Mouse (Mus musculus): ENCODE measurements at regions not wholly inside any gene's neighbourhood (a gene's known extent, or its start where the extent isn't known, plus 50 kb on each side); places are given as distances from the start of the nearest gene placed in this dataset.

DNA sequence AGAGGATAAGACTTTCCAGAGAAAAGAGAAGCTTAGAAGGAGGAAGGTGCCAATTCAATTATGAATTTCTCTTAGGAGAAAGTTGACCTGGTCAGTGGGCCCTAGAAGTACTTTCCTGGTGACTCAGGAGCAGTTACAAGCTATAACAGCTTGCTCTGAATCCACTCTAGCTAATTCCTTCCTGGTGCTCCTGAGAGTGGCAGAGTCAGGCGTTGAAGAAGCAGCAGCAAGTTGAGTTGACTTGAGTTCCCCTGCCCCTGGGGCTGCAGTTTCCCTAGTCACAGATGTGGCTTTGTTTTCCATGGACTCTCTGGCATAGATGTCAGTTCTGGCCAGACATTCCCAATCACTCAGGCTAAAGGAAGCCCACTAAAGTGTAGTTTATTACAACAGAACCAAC is 85.9 kb downstream of the Osr1 start:
- Histone ChIP-seq H3K4me1 (ENCODE audit: control insufficient read depth, insufficient read depth, low read length) (no peaks in the 10 kb centered on the region), H3K4me3 (ENCODE audit: insufficient read depth, low read length) (no peak overlapping the region), H3K27ac (ENCODE audit: insufficient read depth, low read length) (no peak overlapping the region)
- TF ChIP-seq CTCF (IDR thresholded peaks at IDR 0.05; ENCODE audit: borderline replicate concordance, insufficient read depth, low read length): no peak
- no peak for TF ChIP-seq POLR2A (IDR thresholded peaks at IDR 0.05; ENCODE audit: low read depth, low read length)

- Histone ChIP-seq H3K4me3 (ENCODE audit: insufficient read depth, low read length) (no peak overlapping the region), H3K4me1 (ENCODE audit: control insufficient read depth, insufficient read depth, low read length) (no peaks in the 10 kb centered on the region), H3K27ac (ENCODE audit: insufficient read depth, low read length) (no peak overlapping the region)
- TF ChIP-seq POLR2A (IDR thresholded peaks at IDR 0.05; ENCODE audit: low read depth, low read length): no peak
- no peak for TF ChIP-seq CTCF (IDR thresholded peaks at IDR 0.05; ENCODE audit: borderline replicate concordance, insufficient read depth, low read length)
Observed at GRCm38 (mm10) chr12:9656324-9656723, 86.4 kb downstream of the Osr1 start.

DNA sequence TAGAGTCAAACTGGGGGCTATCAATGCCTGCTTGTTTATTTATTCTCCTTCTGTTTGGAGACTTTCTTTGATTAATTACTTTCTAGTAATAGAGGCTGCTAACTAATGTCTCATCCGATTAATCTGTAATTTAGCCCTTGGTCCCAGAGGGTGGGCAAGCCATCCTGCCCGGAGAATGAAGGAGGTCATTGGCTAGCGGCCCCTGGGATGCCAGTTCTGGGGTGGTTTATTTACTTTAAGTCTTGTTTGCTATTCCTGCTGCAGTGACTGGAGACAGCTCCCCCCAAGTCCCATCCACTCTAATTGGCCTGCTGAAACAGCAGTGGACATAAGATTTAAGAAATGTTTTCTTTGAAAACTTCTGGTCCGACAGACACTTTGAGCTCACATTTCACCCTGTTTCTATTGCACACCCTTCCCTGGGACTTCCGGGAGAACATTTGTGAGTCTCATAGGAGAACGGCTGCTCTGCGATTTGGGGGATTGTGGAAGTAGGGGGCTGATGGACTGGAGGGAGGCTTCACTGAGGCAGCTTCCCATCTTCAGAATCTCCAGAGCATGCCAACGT is 87.4 kb downstream of the Osr1 start:
- Histone ChIP-seq H3K27ac (ENCODE audit: insufficient read depth, low read length) (no peak overlapping the region), H3K4me3 (ENCODE audit: insufficient read depth, low read length) (no peak overlapping the region)
- no peak for TF ChIP-seq CTCF (IDR thresholded peaks at IDR 0.05; ENCODE audit: borderline replicate concordance, insufficient read depth, low read length)
- no peak for TF ChIP-seq POLR2A (IDR thresholded peaks at IDR 0.05; ENCODE audit: low read depth, low read length)

DNA sequence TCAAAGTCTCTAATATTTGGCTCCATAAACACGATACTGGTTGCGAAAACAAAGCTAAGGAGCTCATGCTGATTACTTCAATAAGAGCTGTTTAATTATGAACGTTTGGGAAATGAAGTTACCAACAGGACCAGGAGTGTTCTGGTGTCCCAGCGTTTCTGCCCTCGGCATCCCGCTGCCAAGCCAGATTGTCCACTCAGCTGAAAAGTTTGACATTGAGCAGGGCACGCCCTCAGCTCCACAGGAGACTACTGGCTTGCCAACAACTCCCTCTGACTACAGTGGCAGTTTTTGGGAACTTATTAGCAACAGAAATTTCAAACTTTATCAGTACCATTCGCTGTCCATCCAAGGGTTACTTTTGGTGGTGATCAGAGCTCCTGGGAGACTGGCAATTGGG is 87.9 kb downstream of the Osr1 start:
- H3K4me1 ChIP-seq (ENCODE audit: control insufficient read depth, insufficient read depth, low read length): no peaks in the 10 kb centered on the region

More for the DNA sequence above, 87.4 kb downstream of the Osr1 start:
- H3K4me1 ChIP-seq (ENCODE audit: control insufficient read depth, insufficient read depth, low read length): no peaks in the 10 kb centered on the region

DNA sequence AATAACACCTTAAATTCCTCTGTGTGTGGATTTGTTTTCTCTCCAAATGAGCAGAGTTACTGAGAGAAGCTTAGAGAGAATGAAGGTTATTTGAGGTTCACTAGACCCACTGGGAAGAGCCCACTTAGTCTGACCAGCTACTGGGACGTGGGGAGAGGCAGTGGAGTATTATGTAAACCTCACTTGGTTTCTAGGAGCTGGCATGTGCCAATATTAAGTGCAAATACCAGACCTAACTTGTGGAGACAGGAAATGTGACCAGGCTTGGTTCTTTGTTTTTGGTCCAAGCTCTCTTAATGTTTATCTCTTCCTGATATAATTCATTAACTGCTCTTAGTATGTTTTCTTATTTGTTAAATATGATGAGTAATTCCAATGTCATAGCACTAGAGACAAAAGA is 90.4 kb downstream of the Osr1 start:
- no peak overlapping the region for H3K4me3 ChIP-seq (ENCODE audit: insufficient read depth, low read length)
- no peaks in the 10 kb centered on the region for H3K4me1 ChIP-seq (ENCODE audit: control insufficient read depth, insufficient read depth, low read length)
- H3K27ac ChIP-seq (ENCODE audit: insufficient read depth, low read length): no peak overlapping the region
- no peak for TF ChIP-seq POLR2A (IDR thresholded peaks at IDR 0.05; ENCODE audit: low read depth, low read length)
- TF ChIP-seq CTCF (IDR thresholded peaks at IDR 0.05; ENCODE audit: borderline replicate concordance, insufficient read depth, low read length): no peak

More for the DNA sequence above, 87.9 kb downstream of the Osr1 start:
- no peak for TF ChIP-seq CTCF (IDR thresholded peaks at IDR 0.05; ENCODE audit: borderline replicate concordance, insufficient read depth, low read length)
- TF ChIP-seq POLR2A (IDR thresholded peaks at IDR 0.05; ENCODE audit: low read depth, low read length): no peak
- Histone ChIP-seq H3K4me3 (ENCODE audit: insufficient read depth, low read length) (no peak overlapping the region), H3K27ac (ENCODE audit: insufficient read depth, low read length) (no peak overlapping the region)

DNA sequence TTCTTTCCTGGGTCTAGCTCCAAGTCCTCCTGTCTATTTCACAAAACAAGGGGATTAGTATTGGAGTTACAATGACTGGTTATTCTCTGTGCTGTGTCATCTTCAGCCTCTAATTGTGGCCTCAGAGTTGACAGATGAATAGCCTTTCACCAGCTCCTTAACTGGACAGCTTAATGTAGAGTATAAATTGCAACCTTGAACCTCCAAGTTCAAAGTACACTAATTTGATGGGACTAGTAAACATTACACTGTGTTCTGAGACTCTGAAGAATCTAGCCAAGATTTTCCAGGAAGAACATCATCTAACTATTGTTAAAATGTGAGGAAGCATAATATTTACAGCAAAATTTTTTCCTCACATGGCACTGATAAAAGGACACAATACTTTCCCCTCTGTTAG is 118.9 kb downstream of the Osr1 start:
- Histone ChIP-seq H3K4me3 (ENCODE audit: insufficient read depth, low read length) (no peak overlapping the region), H3K27ac (ENCODE audit: insufficient read depth, low read length) (no peak overlapping the region), H3K4me1 (ENCODE audit: control insufficient read depth, insufficient read depth, low read length) (no peaks in the 10 kb centered on the region)
- no peak for TF ChIP-seq CTCF (IDR thresholded peaks at IDR 0.05; ENCODE audit: borderline replicate concordance, insufficient read depth, low read length)
- TF ChIP-seq POLR2A (IDR thresholded peaks at IDR 0.05; ENCODE audit: low read depth, low read length): no peak

DNA sequence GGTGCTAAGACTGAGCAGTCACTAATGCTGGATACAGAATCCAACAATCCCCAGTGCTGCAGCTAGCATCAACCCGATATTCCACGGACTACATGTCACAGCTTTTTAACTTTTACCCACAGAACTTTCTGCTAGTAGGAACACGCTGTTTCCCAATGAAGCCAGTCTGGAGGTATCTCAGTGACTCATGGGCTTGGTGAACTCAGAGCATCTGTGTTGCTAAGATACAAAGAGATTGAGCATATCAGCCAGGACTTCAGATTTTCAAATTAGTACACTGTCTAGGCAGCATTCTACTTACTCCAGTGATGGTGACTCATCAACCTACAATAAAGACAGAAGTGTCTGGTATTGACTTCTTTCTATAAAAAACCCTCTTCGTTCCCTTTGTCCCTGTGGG is 119.6 kb downstream of the Osr1 start:
- Histone ChIP-seq H3K27ac (ENCODE audit: insufficient read depth, low read length) (no peak overlapping the region), H3K4me3 (ENCODE audit: insufficient read depth, low read length) (no peak overlapping the region), H3K4me1 (ENCODE audit: control insufficient read depth, insufficient read depth, low read length) (no peaks in the 10 kb centered on the region)
- TF ChIP-seq POLR2A (IDR thresholded peaks at IDR 0.05; ENCODE audit: low read depth, low read length): no peak
- TF ChIP-seq CTCF (IDR thresholded peaks at IDR 0.05; ENCODE audit: borderline replicate concordance, insufficient read depth, low read length): no peak

GRCm38 (mm10) chr12:9732921-9733320 is 163.0 kb downstream of the Osr1 start:
- TF ChIP-seq CTCF (IDR thresholded peaks at IDR 0.05; ENCODE audit: borderline replicate concordance, insufficient read depth, low read length) (no peak), POLR2A (IDR thresholded peaks at IDR 0.05; ENCODE audit: low read depth, low read length) (no peak)
- Histone ChIP-seq H3K4me1 (ENCODE audit: control insufficient read depth, insufficient read depth, low read length) (peaks cover 2% of the 10 kb centered on the region; the same call in 1 of the 2 replicates), H3K27ac (ENCODE audit: insufficient read depth, low read length) (no peak overlapping the region), H3K4me3 (ENCODE audit: insufficient read depth, low read length) (no peak overlapping the region)

DNA sequence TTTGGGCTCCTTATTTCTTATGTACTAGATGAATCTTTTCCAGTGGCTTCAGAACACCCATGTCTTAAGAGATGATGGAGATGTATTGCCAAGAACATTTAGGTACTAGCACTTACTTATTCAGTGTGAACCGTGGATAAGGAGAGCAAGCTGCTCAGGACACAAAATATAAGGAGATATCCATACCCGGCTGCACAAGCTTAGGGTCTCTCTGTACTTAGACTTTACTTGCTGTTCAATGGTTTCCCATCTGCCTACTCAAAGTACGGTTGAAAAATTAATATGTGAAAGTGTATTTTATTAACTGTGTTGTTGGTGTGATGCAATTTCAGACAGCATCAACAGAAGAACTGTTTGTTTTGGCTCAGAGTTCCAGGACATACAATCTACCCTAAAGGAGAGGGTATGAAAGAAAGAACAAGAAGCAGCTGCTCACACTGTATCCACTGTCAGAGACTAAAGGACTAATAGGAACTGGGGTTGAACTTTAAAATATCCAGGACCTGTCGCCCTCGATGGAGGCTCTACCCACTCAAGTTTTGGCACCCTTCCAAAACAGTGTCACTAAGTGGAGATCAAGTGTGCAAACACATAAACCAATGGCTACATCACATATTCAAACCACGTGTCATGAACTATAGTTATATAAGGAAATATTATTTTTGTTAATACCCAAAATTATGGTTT is 174.9 kb downstream of the Osr1 start:
- Histone ChIP-seq H3K27ac (ENCODE audit: insufficient read depth, low read length) (no peak overlapping the region), H3K4me3 (ENCODE audit: insufficient read depth, low read length) (no peak overlapping the region), H3K4me1 (ENCODE audit: control insufficient read depth, insufficient read depth, low read length) (peaks cover 3% of the 10 kb centered on the region; the same call in 1 of the 2 replicates)
- TF ChIP-seq POLR2A (IDR thresholded peaks at IDR 0.05; ENCODE audit: low read depth, low read length) (no peak), CTCF (IDR thresholded peaks at IDR 0.05; ENCODE audit: borderline replicate concordance, insufficient read depth, low read length) (no peak)

GRCm38 (mm10) chr12:9751261-9752078 is 181.6 kb downstream of the Osr1 start:
- Histone ChIP-seq H3K4me3 (ENCODE audit: insufficient read depth, low read length) (no peak overlapping the region), H3K27ac (ENCODE audit: insufficient read depth, low read length) (no peak overlapping the region), H3K4me1 (ENCODE audit: control insufficient read depth, insufficient read depth, low read length) (no peaks in the 10 kb centered on the region)
- TF ChIP-seq POLR2A (IDR thresholded peaks at IDR 0.05; ENCODE audit: low read depth, low read length) (no peak), CTCF (IDR thresholded peaks at IDR 0.05; ENCODE audit: borderline replicate concordance, insufficient read depth, low read length) (no peak)

Measured in embryonic fibroblast, embryonic 13.5 days (primary cell).